Mouse (Mus musculus) G1E (cell line): ENCODE measurements around the gene Wdr66. TPM values are rescaled to one million over a fixed set of nuclear protein-coding genes. Genes with fewer than 3 reads are reported as not detected.

Experiments used
- ATAC-seq: 2 replicates; pipeline ENCODE4 v1.8.0; 2016; ENCODE audit warnings: mild to moderate bottlenecking; ENCODE audit not compliant: insufficient number of reproducible peaks, poor library complexity, low FRiP score, severe bottlenecking; ENCODE audit errors: extremely low read depth
- DNase-seq: peaks from one replicate; pipeline ENCODE4 v3.0.0; 2012; ENCODE audit warnings: low spot score
- H3K27me3 ChIP-seq: 2 replicates; pipeline ENCODE4 v1.6.1; 2012; ENCODE audit warnings: mild to moderate bottlenecking, low read length, inconsistent platforms; ENCODE audit not compliant: insufficient read depth
- H3K36me3 ChIP-seq: replicated peaks from 2 replicates; pipeline ENCODE3; 2012; ENCODE audit warnings: mild to moderate bottlenecking, inconsistent platforms
- H3K4me1 ChIP-seq: 2 replicates; pipeline ENCODE4 v1.6.1; 2012; ENCODE audit warnings: low read depth, low read length, inconsistent platforms, mixed read lengths; ENCODE audit not compliant: insufficient read depth
- H3K4me3 ChIP-seq: 2 replicates; pipeline ENCODE4 v1.5.1; 2012; ENCODE audit warnings: low read depth, mild to moderate bottlenecking, inconsistent platforms, low read length, moderate library complexity, mixed read lengths
- H3K9me3 ChIP-seq: replicated peaks from 2 replicates; pipeline ENCODE4 v1.6.1; 2012; ENCODE audit warnings: inconsistent platforms
- CTCF ChIP-seq: IDR thresholded peaks from 2 replicates; pipeline ENCODE4 v1.5.1; 2012; ENCODE audit warnings: low read depth, low read length, inconsistent platforms, mixed read lengths
- GATA1 ChIP-seq: IDR thresholded peaks from 2 replicates; pipeline ENCODE4 v1.6.1; 2012; ENCODE audit warnings: borderline replicate concordance, low read length, inconsistent platforms, mixed read lengths
- GATA2 ChIP-seq: IDR thresholded peaks from 2 replicates; pipeline ENCODE4 v1.6.1; 2012; ENCODE audit warnings: low read depth, low read length, inconsistent platforms, borderline replicate concordance
- POLR2AphosphoS5 ChIP-seq: IDR thresholded peaks from 2 replicates; pipeline ENCODE4 v1.6.1; 2012; ENCODE audit warnings: low read depth, low read length, inconsistent platforms; ENCODE audit not compliant: insufficient replicate concordance
- TAL1 ChIP-seq: conservative IDR thresholded peaks from 2 replicates; pipeline ENCODE4 v1.6.1; 2012; ENCODE audit warnings: low read depth, low read length, inconsistent platforms, mixed read lengths
- polyA plus RNA-seq: library from polyadenylated mRNA; stranded (reverse); fragments of >175 nt; gene quantifications from 2 replicates; pipeline ENCODE4 v1.2.3, GENCODE M21; 2012
- total RNA-seq, 2 experiments: library from RNA; stranded (forward) in 1 of 2; stranded (reverse) in 1 of 2; fragments of 200-1000 nt in 1 of 2; fragments of >200 nt in 1 of 2; fragmentation: Nextera tagmentation in 1 of 2; gene quantifications; 2 replicates each; pipeline ENCODE4 v1.2.3; 2014 to 2017

Wdr66 gene
- total and polyA plus RNA-seq, 3 experiments, result 0.44 TPM; not detected in 2

GRCm38 (mm10) chr5:123227762-123228523 is 24.0 kb upstream of the Wdr66 start:
- H3K27me3 ChIP-seq, result no peaks in the 10 kb centered on the region
- H3K4me1 ChIP-seq, result peaks cover 22% of the 10 kb centered on the region
- peak overlapping the region; percentile 86 for H3K4me3 ChIP-seq
- H3K36me3 ChIP-seq, result peaks cover 29% of the 10 kb centered on the region
- DNase-seq, result peak; percentile 80
- TF ChIP-seq CTCF (no peak), GATA2 (no peak), TAL1 (no peak), POLR2AphosphoS5 (no peak), GATA1 (no peak)
- ATAC-seq, result peak; percentile 60
- H3K9me3 ChIP-seq, result no peaks in the 10 kb centered on the region

DNA sequence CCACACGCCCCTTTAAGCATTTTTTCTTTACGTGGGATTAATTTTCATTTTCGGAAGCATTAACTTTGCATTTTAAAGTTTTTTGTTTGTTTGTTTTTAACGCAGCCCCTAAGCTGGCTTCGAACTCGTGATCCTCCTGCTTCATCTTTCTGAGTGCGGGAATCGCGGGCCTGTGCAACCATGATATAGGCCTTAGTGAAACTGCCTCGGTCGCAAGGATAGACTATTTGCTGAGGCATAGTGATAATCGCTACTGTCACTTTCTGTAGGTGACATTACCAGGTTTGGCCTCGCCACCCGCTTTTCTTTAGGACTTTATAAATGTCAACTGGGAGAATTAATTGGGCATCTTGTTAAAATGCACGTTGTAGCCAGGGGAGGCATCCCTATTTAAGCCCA is 23.4 kb upstream of the Wdr66 start:
- TF ChIP-seq CTCF (no peak), POLR2AphosphoS5 (no peak), GATA2 (no peak), GATA1 (no peak), TAL1 (no peak)
- ATAC-seq (no peak), DNase-seq (no peak)
- Histone ChIP-seq H3K4me1 (peaks cover 19% of the 10 kb centered on the region), H3K4me3 (peak overlapping the region; percentile 86), H3K36me3 (peaks cover 34% of the 10 kb centered on the region), H3K9me3 (no peaks in the 10 kb centered on the region), H3K27me3 (no peaks in the 10 kb centered on the region)

DNA sequence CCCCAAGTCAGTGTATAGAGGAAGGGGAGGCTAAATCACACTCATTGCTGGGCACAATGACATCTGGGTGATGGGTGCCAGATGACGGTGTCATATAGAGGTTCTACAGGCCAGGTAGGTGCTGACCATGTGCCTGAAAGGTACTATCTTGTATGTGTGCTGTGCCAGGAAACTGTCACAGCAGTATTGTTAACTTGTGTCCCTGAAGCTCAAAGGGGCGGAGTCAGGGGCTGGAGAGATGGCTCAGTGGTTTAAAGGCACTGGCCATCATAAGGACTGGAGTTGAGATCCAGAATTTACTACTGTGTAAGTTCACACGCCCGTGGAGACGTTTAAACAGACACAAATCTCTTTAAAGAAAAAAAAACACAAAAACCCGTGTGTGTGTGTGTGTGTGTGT is 22.6 kb upstream of the Wdr66 start:
- no peaks in the 10 kb centered on the region for H3K27me3 ChIP-seq
- TF ChIP-seq GATA2 (no peak), POLR2AphosphoS5 (no peak), CTCF (no peak), GATA1 (no peak), TAL1 (no peak)
- peaks cover 42% of the 10 kb centered on the region for H3K36me3 ChIP-seq
- H3K4me3 ChIP-seq, result peak overlapping the region; percentile 25; the same call in 1 of the 2 replicates
- peaks cover 19% of the 10 kb centered on the region for H3K4me1 ChIP-seq
- DNase-seq (no peak), ATAC-seq (no peak)
- H3K9me3 ChIP-seq, result no peaks in the 10 kb centered on the region

DNA sequence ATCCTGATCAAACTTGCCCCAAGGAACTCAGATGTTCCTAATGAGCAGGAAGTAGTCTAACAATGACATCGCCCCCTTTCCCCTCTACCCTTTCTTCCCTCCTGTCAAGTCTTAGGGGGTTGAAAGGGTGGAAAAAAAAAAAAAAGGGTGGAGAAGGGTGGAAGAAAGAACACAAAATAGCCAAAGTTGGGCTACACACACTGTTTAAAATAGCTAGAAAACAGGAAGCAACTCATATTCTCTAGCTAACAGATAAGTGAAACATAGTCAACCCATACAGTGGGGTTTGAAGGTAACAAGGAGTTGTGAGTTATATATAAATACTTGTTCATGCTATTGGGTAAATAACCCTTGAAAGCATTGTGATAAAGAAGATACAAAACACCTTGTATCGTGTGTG is 19.7 kb upstream of the Wdr66 start:
- no peak for TF ChIP-seq GATA1
- no peak for TF ChIP-seq CTCF
- no peak for TF ChIP-seq POLR2AphosphoS5
- TF ChIP-seq GATA2, result no peak
- TF ChIP-seq TAL1, result no peak
- no peak overlapping the region for H3K4me3 ChIP-seq
- DNase-seq, result no peak
- ATAC-seq, result no peak
- peaks cover 19% of the 10 kb centered on the region for H3K4me1 ChIP-seq
- H3K36me3 ChIP-seq, result peaks cover 71% of the 10 kb centered on the region
- no peaks in the 10 kb centered on the region for H3K27me3 ChIP-seq
- H3K9me3 ChIP-seq, result no peaks in the 10 kb centered on the region

DNA sequence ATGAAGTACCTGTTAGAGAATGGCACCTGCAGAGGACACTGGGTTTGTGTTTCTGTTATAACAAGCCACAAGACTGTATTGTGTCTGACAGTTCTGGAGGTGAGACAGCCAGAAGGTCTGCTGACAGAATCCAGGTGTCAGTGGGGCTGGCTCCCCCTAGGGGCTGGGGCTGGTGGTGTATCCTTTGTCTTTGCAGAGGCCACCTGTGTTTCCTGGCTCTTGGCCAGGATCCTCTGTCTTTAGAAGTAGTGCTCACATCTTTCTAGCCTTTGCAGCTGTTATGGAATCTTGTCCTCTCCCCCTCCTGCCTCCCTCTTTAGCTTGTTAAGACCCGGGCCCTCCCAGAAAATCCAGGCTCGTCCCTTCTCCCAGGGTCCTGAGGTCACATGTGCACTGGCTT is 16.2 kb upstream of the Wdr66 start:
- ATAC-seq (no peak), DNase-seq (peak; percentile 29)
- H3K36me3 ChIP-seq, result peaks cover 94% of the 10 kb centered on the region

GRCm38 (mm10) chr5:123236426-123236825 is 15.5 kb upstream of the Wdr66 start:
- H3K4me1 ChIP-seq, result peaks cover 4% of the 10 kb centered on the region; the same call in 1 of the 2 replicates
- H3K9me3 ChIP-seq, result no peaks in the 10 kb centered on the region
- ATAC-seq (no peak), DNase-seq (no peak)
- no peak overlapping the region for H3K4me3 ChIP-seq
- TF ChIP-seq GATA1 (no peak), TAL1 (no peak), GATA2 (no peak), CTCF (no peak), POLR2AphosphoS5 (no peak)
- H3K36me3 ChIP-seq, result peaks cover 95% of the 10 kb centered on the region
- H3K27me3 ChIP-seq, result no peaks in the 10 kb centered on the region

More for the DNA sequence above, 16.2 kb upstream of the Wdr66 start:
- Histone ChIP-seq H3K4me1 (peaks cover 4% of the 10 kb centered on the region; the same call in 1 of the 2 replicates), H3K4me3 (no peak overlapping the region), H3K9me3 (no peaks in the 10 kb centered on the region), H3K27me3 (no peaks in the 10 kb centered on the region)
- TF ChIP-seq GATA1, result no peak
- no peak for TF ChIP-seq GATA2
- TF ChIP-seq TAL1, result no peak
- no peak for TF ChIP-seq POLR2AphosphoS5
- peak; percentile 73 for TF ChIP-seq CTCF
